Mouse (Mus musculus) kidney, adult 2 months (tissue): ENCODE measurements around the gene Aldh3b1.
"Not testable (repeated sequence)": the region's sequence is repeated elsewhere in the genome, so short reads cannot be mapped to it uniquely, and the experiment has no call there.

Experiments used
- CTCF ChIP-seq: fragments of 200-500 bp; conservative IDR thresholded peaks from 2 replicates; pipeline ENCODE4 v1.5.1; 2011; ENCODE audit warnings: low read depth, mild to moderate bottlenecking, control low read depth, low read length, moderate library complexity, mixed read lengths; ENCODE audit not compliant: insufficient read depth, insufficient read length
- POLR2A ChIP-seq: fragments of 200-500 bp; IDR thresholded peaks from one replicate; pipeline ENCODE4 v1.6.1; 2011; ENCODE audit warnings: low read depth, low read length, control low read depth

GRCm38 (mm10) chr19:3961805-3962204 is 32.2 kb upstream of the Aldh3b1 start:
- not testable (repeated sequence) for TF ChIP-seq CTCF, POLR2A
